Mouse (Mus musculus): ENCODE results near the gene 3110082I17Rik.

- TF ChIP-seq CTCF (IDR thresholded peaks at IDR 0.05; ENCODE audit: extremely low read depth, insufficient read length, insufficient replicate concordance, low read depth, low read length) (no peak), POLR2A (IDR thresholded peaks at IDR 0.05; ENCODE audit: low read depth, low read length) (no peak)
Measured at GRCm38 (mm10) chr5:139474741-139475140, 14.4 kb upstream of the 3110082I17Rik start.
